Mouse (Mus musculus) liver, postnatal 0 days (tissue): ENCODE results near the gene Gm1043.

Experiments
- CTCF ChIP-seq: sonication (generic); IDR thresholded peaks from 2 replicates; pipeline ENCODE4 v1.5.1; 2016; ENCODE audit warnings: antibody characterized with exemption, low read depth
- EP300 ChIP-seq: IDR thresholded peaks from 2 replicates; pipeline ENCODE4 v1.6.1; 2016; ENCODE audit warnings: antibody characterized with exemption, low read depth, mild to moderate bottlenecking

- TF ChIP-seq CTCF (no peak), EP300 (no peak)
Observed at GRCm38 (mm10) chr5:37049111-37049510, 36.1 kb upstream of the Gm1043 start.
